Mouse (Mus musculus) myocyte (in vitro differentiated cells): ENCODE data around the gene Hmga1. TPM values are rescaled to one million over a fixed set of nuclear protein-coding genes. Genes with fewer than 3 reads are reported as not detected.

ENCODE experiments used
- H3K27me3 ChIP-seq: one replicate; pipeline ENCODE4 v1.6.1; 2011; ENCODE audit not compliant: control insufficient read depth, insufficient read depth, insufficient read length
- H3K36me3 ChIP-seq: one replicate; pipeline ENCODE4 v1.6.1; 2011; ENCODE audit not compliant: control insufficient read depth, insufficient read depth
- H3K4me2 ChIP-seq: one replicate; pipeline ENCODE4 v1.6.1; 2011; ENCODE audit warnings: low read depth, control low read depth
- H3K4me3 ChIP-seq: one replicate; pipeline ENCODE4 v1.5.1; 2011; ENCODE audit warnings: mild to moderate bottlenecking, control low read depth, moderate library complexity
- H3K79me2 ChIP-seq: one replicate; pipeline ENCODE4 v1.6.1; 2011; ENCODE audit not compliant: control insufficient read depth, insufficient read depth
- H3ac ChIP-seq: one replicate; pipeline ENCODE4 v1.6.1; 2011; ENCODE audit not compliant: control insufficient read depth, insufficient read length
- CEBPB ChIP-seq: IDR thresholded peaks from 2 replicates; pipeline ENCODE4 v1.6.1; 2011; ENCODE audit warnings: mild to moderate bottlenecking, moderate library complexity; ENCODE audit not compliant: poor library complexity, insufficient read depth, severe bottlenecking
- E2F4 ChIP-seq: IDR thresholded peaks from one replicate; pipeline ENCODE4 v1.6.1; 2011; ENCODE audit warnings: mild to moderate bottlenecking, control low read depth, moderate library complexity; ENCODE audit not compliant: insufficient read depth
- MAX ChIP-seq: IDR thresholded peaks from one replicate; pipeline ENCODE4 v1.6.1; 2011; ENCODE audit warnings: low read depth, mild to moderate bottlenecking, control low read depth
- MYOD1 ChIP-seq, 3 experiments: IDR thresholded peaks; one replicate each; pipeline ENCODE4 v1.6.1; 2011; ENCODE audit warnings: control low read depth in 2 of 3, low read depth in 2 of 3, mild to moderate bottlenecking in 2 of 3, moderate library complexity in 1 of 3; ENCODE audit not compliant: insufficient read length in 2 of 3, control insufficient read depth in 1 of 3
- MYOG ChIP-seq, 3 experiments: IDR thresholded peaks; one replicate each; pipeline ENCODE4 v1.6.1; 2011; ENCODE audit warnings: control low read depth in 2 of 3, low read depth in 2 of 3, mild to moderate bottlenecking in 2 of 3; ENCODE audit not compliant: insufficient read length in 2 of 3, control insufficient read depth in 1 of 3, insufficient read depth in 1 of 3
- POLR2A ChIP-seq: IDR thresholded peaks from one replicate; pipeline ENCODE4 v1.6.1; 2011; ENCODE audit warnings: low read depth, mild to moderate bottlenecking, control low read depth, moderate library complexity; ENCODE audit not compliant: insufficient read length
- POLR2AphosphoS2 ChIP-seq: IDR thresholded peaks from one replicate; pipeline ENCODE4 v1.6.1; 2011; ENCODE audit warnings: low read depth, control low read depth; ENCODE audit not compliant: insufficient read length
- REST ChIP-seq: IDR thresholded peaks from one replicate; pipeline ENCODE4 v1.6.1; 2011; ENCODE audit warnings: mild to moderate bottlenecking, control low read depth, moderate library complexity; ENCODE audit not compliant: insufficient read depth, insufficient read length
- SRF ChIP-seq: IDR thresholded peaks from one replicate; pipeline ENCODE4 v1.6.1; 2011; ENCODE audit warnings: low read depth; ENCODE audit not compliant: control insufficient read depth, insufficient read length
- TCF12 ChIP-seq: IDR thresholded peaks from one replicate; pipeline ENCODE4 v1.6.1; 2011; ENCODE audit warnings: mild to moderate bottlenecking, control low read depth; ENCODE audit not compliant: poor library complexity, insufficient read depth, severe bottlenecking
- TCF3 ChIP-seq: IDR thresholded peaks from one replicate; pipeline ENCODE4 v1.6.1; 2011; ENCODE audit warnings: low read depth, control low read depth; ENCODE audit not compliant: insufficient read length
- USF1 ChIP-seq: IDR thresholded peaks from one replicate; pipeline ENCODE4 v1.6.1; 2011; ENCODE audit warnings: low read depth, mild to moderate bottlenecking, control low read depth, moderate library complexity
- polyA plus RNA-seq: library from polyadenylated mRNA; unstranded; fragments of >200 nt; fragmentation: generic; extraction: Trizol; gene quantifications from one replicate; pipeline ENCODE4 v1.2.1, GENCODE M21; 2012; ENCODE audit warnings: missing spikeins

The Hmga1 gene
- polyA plus RNA-seq, 1 experiment, result 60.9 TPM

DNA sequence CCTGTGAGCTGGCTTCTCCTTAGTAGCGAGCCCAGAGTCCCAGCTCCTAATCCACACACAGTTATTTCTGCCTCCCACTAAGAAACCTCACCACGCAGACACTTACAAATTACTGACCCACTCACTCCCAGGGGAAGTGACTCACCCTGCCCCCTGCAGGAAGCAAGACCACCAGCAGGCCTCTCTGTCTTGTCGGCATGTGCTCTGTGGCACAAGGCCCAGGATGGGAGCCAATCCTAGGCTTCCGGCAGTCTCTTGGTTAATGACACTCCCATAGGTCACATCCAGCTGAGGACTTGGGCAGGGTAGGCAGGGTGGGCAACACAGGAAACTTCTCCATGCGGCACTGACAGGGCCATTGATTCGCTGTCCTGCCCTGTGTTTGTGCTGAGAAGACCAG is 21.2 kb downstream of the Hmga1 start:
- TF ChIP-seq REST (no peak), MYOD1 (IDR thresholded peaks at IDR 0.05; ENCODE audit: control insufficient read depth in 1 of 3, insufficient read length in 2 of 3, low read depth in 2 of 3) (no peak), TCF12 (no peak), POLR2A (no peak), SRF (no peak), TCF3 (no peak), MYOG (IDR thresholded peaks at IDR 0.05; ENCODE audit: control insufficient read depth in 1 of 3, insufficient read depth in 1 of 3, insufficient read length in 2 of 3, low read depth in 2 of 3) (no peak), POLR2AphosphoS2 (no peak), CEBPB (no peak), E2F4 (no peak), MAX (no peak), USF1 (no peak)
- Histone ChIP-seq H3K27me3 (no peaks in the 10 kb centered on the region), H3K4me3 (no peak overlapping the region), H3ac (no peak overlapping the region), H3K4me2 (no peak overlapping the region), H3K79me2 (no peaks in the 10 kb centered on the region), H3K36me3 (peaks cover 5% of the 10 kb centered on the region)

DNA sequence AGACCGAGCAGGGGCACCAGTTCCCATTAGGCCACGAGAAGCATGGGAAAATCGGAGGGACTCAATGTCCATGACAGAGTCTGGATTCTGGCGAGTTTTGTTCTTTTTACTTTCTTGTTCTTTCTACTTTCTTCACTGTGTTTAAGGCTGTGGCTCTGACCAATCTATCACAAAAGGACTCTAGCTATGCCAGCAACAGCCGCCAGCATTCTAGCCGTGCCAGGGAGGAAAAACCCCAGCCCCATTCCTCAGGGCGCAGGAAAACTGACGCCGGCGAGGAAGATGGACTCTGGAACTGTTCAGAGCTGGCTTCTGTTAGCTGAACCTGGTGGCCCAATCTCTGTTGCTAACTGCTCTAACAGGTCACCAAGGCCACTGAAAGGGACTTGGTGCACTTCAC is 22.2 kb downstream of the Hmga1 start:
- H3ac ChIP-seq, result no peak overlapping the region
- peaks cover 5% of the 10 kb centered on the region for H3K36me3 ChIP-seq
- TF ChIP-seq USF1 (no peak), POLR2AphosphoS2 (no peak), TCF3 (no peak), REST (no peak)
- H3K4me3 ChIP-seq, result no peak overlapping the region
- no peaks in the 10 kb centered on the region for H3K27me3 ChIP-seq
- no peak overlapping the region for H3K4me2 ChIP-seq
- no peaks in the 10 kb centered on the region for H3K79me2 ChIP-seq

DNA sequence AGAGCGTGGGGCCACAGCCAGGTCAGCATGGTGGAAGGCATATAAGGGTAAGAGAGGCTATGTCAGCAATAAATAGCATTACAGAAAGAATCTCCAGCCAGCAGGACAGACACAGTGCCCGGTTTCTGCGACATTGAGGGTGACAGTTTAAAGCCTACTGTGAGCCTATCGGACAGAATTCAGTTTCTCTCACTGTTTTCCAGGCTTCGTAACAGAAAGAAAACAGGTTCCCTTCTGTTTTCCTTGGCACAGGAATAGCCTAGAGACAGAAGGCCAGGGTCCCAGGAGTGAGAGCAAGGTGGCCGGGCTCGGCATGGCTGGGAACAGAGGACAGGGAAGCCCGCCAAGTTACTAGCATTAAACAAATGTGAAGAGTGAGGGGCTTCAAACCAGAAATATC is 23.5 kb downstream of the Hmga1 start:
- H3K4me2 ChIP-seq, result no peak overlapping the region
- H3K27me3 ChIP-seq, result no peaks in the 10 kb centered on the region
- H3K36me3 ChIP-seq, result peaks cover 3% of the 10 kb centered on the region
- no peak overlapping the region for H3ac ChIP-seq
- TF ChIP-seq REST (no peak), POLR2AphosphoS2 (no peak), SRF (no peak), TCF3 (no peak), MAX (no peak), MYOD1 (IDR thresholded peaks at IDR 0.05; ENCODE audit: control insufficient read depth in 1 of 3, insufficient read length in 2 of 3, low read depth in 2 of 3) (no peak), CEBPB (no peak), E2F4 (no peak), TCF12 (no peak)
- H3K79me2 ChIP-seq, result peaks cover 5% of the 10 kb centered on the region
- H3K4me3 ChIP-seq, result no peak overlapping the region

DNA sequence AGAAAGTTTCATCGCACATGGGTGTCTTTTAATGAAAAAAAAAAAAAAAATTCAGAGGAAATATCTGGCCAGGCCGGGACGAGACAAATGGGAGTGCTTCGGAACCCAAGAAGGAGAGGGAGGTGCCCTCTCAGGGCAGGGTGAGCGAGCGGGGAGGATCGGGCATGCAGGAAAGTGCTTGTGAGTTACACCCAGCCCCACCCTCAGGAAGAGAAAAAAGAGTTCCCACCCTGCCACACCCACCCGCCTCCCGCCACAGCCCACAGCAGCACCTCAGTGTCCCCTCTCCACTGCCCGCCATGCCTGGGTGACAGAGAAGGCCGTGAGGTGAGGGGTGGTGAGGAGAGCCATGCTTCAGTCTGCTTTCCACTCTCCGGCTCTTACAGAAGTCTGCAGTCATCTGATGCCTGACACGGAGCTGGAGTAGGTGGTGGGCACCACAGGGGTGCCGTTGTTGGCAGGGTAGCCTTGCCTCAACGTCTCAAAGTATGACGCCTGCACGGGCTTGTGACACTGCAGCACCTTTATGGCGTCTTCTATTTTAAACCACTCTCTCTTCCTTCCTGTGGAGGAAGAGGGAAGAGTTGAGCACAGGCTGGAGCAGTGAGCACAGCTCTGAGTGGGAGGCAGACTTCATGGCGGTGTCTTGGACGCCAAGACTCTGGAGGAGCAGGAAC is 24.2 kb downstream of the Hmga1 start:
- Histone ChIP-seq H3K4me2 (no peak overlapping the region), H3K79me2 (peaks cover 5% of the 10 kb centered on the region), H3K27me3 (no peaks in the 10 kb centered on the region), H3K36me3 (peaks cover 3% of the 10 kb centered on the region), H3K4me3 (no peak overlapping the region), H3ac (no peak overlapping the region)
- TF ChIP-seq TCF12 (no peak), MYOG (IDR thresholded peaks at IDR 0.05; ENCODE audit: control insufficient read depth in 1 of 3, insufficient read depth in 1 of 3, insufficient read length in 2 of 3, low read depth in 2 of 3) (no peak), E2F4 (no peak), POLR2AphosphoS2 (no peak), USF1 (no peak), TCF3 (no peak), MAX (no peak), SRF (no peak), CEBPB (no peak), POLR2A (no peak), MYOD1 (IDR thresholded peaks at IDR 0.05; ENCODE audit: control insufficient read depth in 1 of 3, insufficient read length in 2 of 3, low read depth in 2 of 3) (no peak)

DNA sequence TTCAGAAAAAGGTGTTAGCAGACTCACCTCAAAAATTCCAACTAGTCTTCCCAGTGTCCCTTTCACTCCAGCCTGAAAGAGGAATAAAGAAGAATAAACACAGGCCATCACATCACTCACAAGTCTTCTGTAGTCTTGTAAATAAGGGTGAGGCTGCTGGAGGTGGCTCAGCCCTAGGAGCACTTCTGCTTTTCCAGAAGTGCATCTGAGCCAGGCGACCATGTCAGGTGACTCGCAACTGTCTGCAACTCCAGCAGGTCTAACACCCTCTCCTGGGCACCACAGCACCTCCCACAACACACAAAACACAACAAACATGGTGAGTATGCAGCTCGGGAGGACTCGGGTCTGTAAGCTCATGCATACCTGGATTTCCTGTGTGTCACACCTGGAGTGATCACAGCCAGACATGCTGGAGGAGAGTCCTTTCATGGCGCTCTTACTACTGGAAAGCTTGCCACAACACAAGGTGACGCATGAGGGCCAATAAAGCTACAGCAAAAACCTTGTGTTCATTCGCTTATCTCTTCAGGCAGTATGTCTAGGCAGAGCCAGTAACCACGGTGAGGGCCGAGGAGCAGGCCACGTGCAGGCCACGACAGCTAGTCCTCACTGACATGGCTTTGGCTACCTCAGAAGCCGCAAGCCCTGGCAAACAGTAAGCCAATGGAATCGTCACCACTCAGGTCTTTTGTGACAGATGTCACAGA is 27.0 kb downstream of the Hmga1 start:
- H3K79me2 ChIP-seq, result peaks cover 9% of the 10 kb centered on the region
- no peak overlapping the region for H3K4me3 ChIP-seq
- no peaks in the 10 kb centered on the region for H3K27me3 ChIP-seq
- no peak overlapping the region for H3ac ChIP-seq
- H3K36me3 ChIP-seq, result peaks cover 3% of the 10 kb centered on the region
- H3K4me2 ChIP-seq, result no peak overlapping the region
- TF ChIP-seq POLR2AphosphoS2 (no peak), MYOD1 (IDR thresholded peaks at IDR 0.05; ENCODE audit: control insufficient read depth in 1 of 3, insufficient read length in 2 of 3, low read depth in 2 of 3) (no peak), TCF3 (no peak), MYOG (IDR thresholded peaks at IDR 0.05; ENCODE audit: control insufficient read depth in 1 of 3, insufficient read depth in 1 of 3, insufficient read length in 2 of 3, low read depth in 2 of 3) (no peak), USF1 (no peak), POLR2A (no peak), SRF (no peak), E2F4 (no peak), MAX (no peak), TCF12 (no peak)
